Mouse (Mus musculus): ENCODE results near the gene Pth2. TPM values are rescaled to one million over a fixed set of nuclear protein-coding genes. Genes with fewer than 3 reads are reported as not detected.
A peak's percentile ranks its signal among the peaks of the same experiment; 100 is the strongest.

Pth2 gene
- total and polyA plus RNA-seq, 2 experiments from 2014 or later = not detected

DNA sequence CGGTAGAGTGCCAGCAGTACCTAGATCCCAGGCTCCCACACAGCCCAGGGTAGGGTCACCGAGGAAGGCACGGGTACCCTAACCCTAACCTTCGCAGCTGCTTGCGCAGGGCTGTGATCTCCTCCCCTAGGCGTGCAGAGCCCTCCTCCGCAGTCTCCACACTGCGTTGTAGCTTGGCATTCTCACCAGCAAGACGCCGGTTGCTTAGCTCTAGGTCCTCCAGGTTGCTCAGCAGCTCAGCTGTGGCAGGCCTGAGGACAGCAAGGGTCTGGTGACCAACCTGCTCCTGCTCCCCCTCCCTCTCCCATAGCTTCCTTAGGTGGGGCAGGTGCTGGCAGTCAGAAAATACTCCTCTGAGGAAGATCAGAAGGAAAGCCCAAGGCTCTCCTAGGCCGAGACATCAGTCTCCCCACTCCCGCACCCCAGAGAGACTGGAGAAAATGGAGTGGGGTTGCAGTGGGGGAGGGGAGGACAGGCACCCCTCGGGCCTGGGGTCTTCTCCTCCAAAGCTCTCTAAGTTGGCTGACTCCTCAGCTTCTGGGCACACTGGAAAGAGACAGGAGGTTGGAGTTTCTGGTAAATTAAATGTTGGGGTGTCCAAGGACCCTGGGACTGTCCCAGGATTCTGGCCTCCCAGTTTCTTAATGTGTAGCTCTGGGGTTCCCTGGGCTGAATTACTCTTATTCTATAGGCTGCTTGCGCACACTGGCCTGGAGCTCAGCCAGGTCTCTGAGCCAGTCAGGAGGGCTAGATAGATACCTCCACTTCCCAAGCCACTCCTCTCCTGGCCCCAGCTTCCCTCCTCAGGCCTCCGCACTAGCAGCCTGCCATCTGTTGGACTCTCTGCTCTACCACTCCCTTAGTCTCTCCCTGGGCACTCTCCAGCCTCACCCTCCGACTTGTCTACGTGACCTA is 13.3 kb downstream of the Pth2 start:
- TF ChIP-seq EP300 (IDR thresholded peaks at IDR 0.05; ENCODE audit: low read depth) (no peak), CTCF (IDR thresholded peaks at IDR 0.05; ENCODE audit: low read depth) (no peak)
- no peak for ATAC-seq (ENCODE audit: insufficient read depth, low read depth)

DNA sequence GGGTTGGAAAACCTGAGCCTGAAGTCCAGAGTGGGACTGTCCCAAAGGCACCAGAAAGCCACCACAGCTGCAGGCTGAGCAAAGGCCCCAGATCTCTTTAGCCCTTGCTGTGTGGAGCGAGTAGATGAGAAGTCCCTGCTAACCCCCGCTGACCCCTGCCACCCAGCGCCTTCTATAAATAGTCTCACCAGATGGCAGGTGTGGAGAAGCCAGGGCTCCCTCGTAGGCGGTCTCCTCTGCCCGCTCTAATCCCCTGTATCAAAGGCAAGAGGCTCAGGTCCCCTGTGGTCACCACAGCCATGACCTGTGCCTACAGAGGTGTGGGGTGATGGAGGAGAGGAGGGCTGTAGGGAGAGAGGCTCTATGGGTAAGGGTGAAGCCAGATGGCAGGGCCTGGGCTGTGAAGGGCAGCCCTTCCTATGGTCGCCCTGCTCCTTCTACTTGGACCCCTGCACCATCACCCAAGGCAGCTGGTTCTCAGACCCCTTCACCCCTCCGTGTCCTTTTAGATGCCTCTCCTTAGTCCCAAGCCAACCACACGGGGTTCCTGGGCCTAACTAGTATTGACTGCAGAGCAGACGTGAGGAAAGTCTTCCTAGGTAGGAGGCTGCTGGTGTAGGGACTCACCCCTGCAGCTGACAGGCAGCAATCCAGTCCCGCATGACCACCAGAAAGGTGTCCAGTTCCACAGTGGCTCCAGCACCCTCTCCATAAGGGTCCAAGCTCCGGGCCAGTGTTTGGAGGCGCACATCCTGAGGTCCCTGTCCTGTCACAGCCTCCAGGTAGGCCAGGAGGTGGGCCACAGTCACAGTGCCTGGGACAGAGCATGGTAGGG is 14.8 kb downstream of the Pth2 start:
- H3K9ac ChIP-seq (replicated peaks; ENCODE audit: low read depth, low read length) = no peak overlapping the region
- peaks cover 4% of the 10 kb centered on the region; the same call in 1 of the 2 replicates for H3K27me3 ChIP-seq (ENCODE audit: control insufficient read depth, insufficient read depth, low read length)
- TF ChIP-seq EP300 (IDR thresholded peaks at IDR 0.05; ENCODE audit: low read depth) = no peak
- no peak for TF ChIP-seq CTCF (IDR thresholded peaks at IDR 0.05; ENCODE audit: low read depth)
- no peak overlapping the region for H3K4me2 ChIP-seq (ENCODE audit: low read depth, low read length)
- no peak overlapping the region for H3K27ac ChIP-seq (ENCODE audit: low read depth)
- no peak for ATAC-seq (ENCODE audit: insufficient read depth, low read depth)
- WGBS = 50% methylated on average over 13 of the region's 13 CpGs
- no peak for DNase-seq (ENCODE audit: low spot score)
- no peaks in the 10 kb centered on the region for H3K9me3 ChIP-seq (replicated peaks; ENCODE audit: control insufficient read depth, low read length)
- peaks cover 7% of the 10 kb centered on the region; the same call in 1 of the 2 replicates for H3K4me1 ChIP-seq (ENCODE audit: control insufficient read depth, insufficient read depth)
- no peak overlapping the region for H3K4me3 ChIP-seq (ENCODE audit: low read depth, low read length)
- H3K36me3 ChIP-seq (replicated peaks; ENCODE audit: control insufficient read depth, insufficient read depth, low read length) = no peaks in the 10 kb centered on the region

More for the DNA sequence above, 13.3 kb downstream of the Pth2 start:
- Histone ChIP-seq H3K9me3 (replicated peaks; ENCODE audit: control insufficient read depth, low read length) (no peaks in the 10 kb centered on the region), H3K36me3 (replicated peaks; ENCODE audit: control insufficient read depth, insufficient read depth, low read length) (no peaks in the 10 kb centered on the region), H3K4me3 (ENCODE audit: low read depth, low read length) (no peak overlapping the region), H3K27me3 (ENCODE audit: control insufficient read depth, insufficient read depth, low read length) (peaks cover 12% of the 10 kb centered on the region; the same call in 1 of the 2 replicates), H3K4me1 (ENCODE audit: control insufficient read depth, insufficient read depth) (peaks cover 7% of the 10 kb centered on the region; the same call in 1 of the 2 replicates), H3K9ac (replicated peaks; ENCODE audit: low read depth, low read length) (no peak overlapping the region), H3K4me2 (ENCODE audit: low read depth, low read length) (no peak overlapping the region), H3K27ac (ENCODE audit: low read depth) (no peak overlapping the region)
- 76% methylated on average over 17 of the region's 17 CpGs for WGBS
- no peak for DNase-seq (ENCODE audit: low spot score)

DNA sequence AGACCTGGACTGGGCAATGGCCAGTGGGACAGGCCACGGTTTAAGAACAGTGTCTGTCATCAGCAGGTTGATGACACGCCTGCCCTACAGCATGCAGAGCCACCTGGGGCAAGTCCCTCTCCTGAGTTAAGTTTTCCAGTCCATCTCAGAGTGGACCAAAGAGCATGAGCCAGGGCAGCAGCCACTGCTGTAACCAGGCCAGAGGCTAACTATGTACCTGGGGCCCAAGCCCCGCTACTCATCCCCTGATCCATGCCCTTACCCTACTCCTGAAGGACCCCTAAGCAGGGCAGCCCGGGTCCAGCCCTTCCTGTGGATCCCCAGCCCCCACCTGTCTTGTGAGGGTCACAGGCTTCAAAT is 15.4 kb downstream of the Pth2 start:
- Histone ChIP-seq H3K4me1 (ENCODE audit: control insufficient read depth, insufficient read depth) (peaks cover 7% of the 10 kb centered on the region; the same call in 1 of the 2 replicates), H3K4me3 (ENCODE audit: low read depth, low read length) (no peak overlapping the region), H3K9me3 (replicated peaks; ENCODE audit: control insufficient read depth, low read length) (no peaks in the 10 kb centered on the region), H3K27me3 (ENCODE audit: control insufficient read depth, insufficient read depth, low read length) (peaks cover 4% of the 10 kb centered on the region; the same call in 1 of the 2 replicates), H3K36me3 (replicated peaks; ENCODE audit: control insufficient read depth, insufficient read depth, low read length) (no peaks in the 10 kb centered on the region), H3K9ac (replicated peaks; ENCODE audit: low read depth, low read length) (no peak overlapping the region), H3K4me2 (ENCODE audit: low read depth, low read length) (no peak overlapping the region), H3K27ac (ENCODE audit: low read depth) (no peak overlapping the region)
- no peak for DNase-seq (ENCODE audit: low spot score)
- 81% methylated on average over 4 of the region's 4 CpGs for WGBS
- no peak for ATAC-seq (ENCODE audit: insufficient read depth, low read depth)
- no peak for TF ChIP-seq CTCF (IDR thresholded peaks at IDR 0.05; ENCODE audit: low read depth)
- TF ChIP-seq EP300 (IDR thresholded peaks at IDR 0.05; ENCODE audit: low read depth) = no peak

DNA sequence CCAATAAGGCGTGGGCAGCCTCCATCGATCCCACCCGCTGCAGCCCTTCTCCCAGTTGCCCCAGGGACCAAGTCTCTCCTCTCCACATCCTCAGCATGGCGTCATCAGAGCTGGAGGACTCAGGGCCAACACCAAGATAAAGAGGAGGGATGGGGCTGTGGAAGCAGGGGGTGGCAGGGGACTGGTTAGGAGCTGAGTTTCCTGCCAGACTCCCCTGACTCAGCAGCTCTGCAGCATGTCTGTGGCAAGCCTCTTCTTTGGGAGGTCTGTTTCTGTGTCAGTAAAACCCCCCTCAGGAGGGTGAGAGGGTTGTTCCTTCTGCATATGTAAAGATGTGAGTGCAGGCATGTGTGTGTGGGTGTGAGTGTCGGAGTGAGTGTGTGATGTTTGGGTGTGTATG is 16.2 kb downstream of the Pth2 start:
- H3K9ac ChIP-seq (replicated peaks; ENCODE audit: low read depth, low read length) = no peak overlapping the region
- H3K9me3 ChIP-seq (replicated peaks; ENCODE audit: control insufficient read depth, low read length) = no peaks in the 10 kb centered on the region
- H3K27ac ChIP-seq (ENCODE audit: low read depth) = no peak overlapping the region
- peaks cover 7% of the 10 kb centered on the region; the same call in 1 of the 2 replicates for H3K4me1 ChIP-seq (ENCODE audit: control insufficient read depth, insufficient read depth)
- TF ChIP-seq EP300 (IDR thresholded peaks at IDR 0.05; ENCODE audit: low read depth) (no peak), CTCF (IDR thresholded peaks at IDR 0.05; ENCODE audit: low read depth) (no peak)
- WGBS = 71% methylated on average over 5 of the region's 5 CpGs
- no peak overlapping the region for H3K4me3 ChIP-seq (ENCODE audit: low read depth, low read length)
- H3K27me3 ChIP-seq (ENCODE audit: control insufficient read depth, insufficient read depth, low read length) = peaks cover 4% of the 10 kb centered on the region; the same call in 1 of the 2 replicates
- DNase-seq (ENCODE audit: low spot score) = no peak
- H3K36me3 ChIP-seq (replicated peaks; ENCODE audit: control insufficient read depth, insufficient read depth, low read length) = no peaks in the 10 kb centered on the region
- H3K4me2 ChIP-seq (ENCODE audit: low read depth, low read length) = no peak overlapping the region
- no peak for ATAC-seq (ENCODE audit: insufficient read depth, low read depth)

DNA sequence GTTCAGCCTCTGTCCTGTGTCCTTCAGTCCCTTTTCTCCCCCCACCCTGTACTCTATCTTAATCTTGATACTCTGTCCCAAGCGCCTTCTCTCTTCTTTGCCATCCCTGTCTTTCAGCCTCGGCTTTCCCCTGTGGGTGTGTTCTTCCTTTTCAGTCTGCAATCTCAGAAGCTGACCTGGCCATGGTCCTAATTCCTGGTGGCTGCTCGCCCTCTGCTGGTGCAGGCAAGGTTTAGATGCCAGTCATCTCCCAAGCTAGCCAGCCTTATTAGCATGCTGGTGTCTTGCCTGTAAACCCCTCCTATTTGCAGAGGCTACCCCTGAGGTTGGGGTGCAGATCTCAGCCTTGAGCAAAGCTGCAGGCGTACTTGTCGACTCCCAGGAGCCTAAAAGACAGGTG is 17.6 kb downstream of the Pth2 start:
- peaks cover 4% of the 10 kb centered on the region; the same call in 1 of the 2 replicates for H3K27me3 ChIP-seq (ENCODE audit: control insufficient read depth, insufficient read depth, low read length)
- ATAC-seq (ENCODE audit: insufficient read depth, low read depth) = no peak; the same call in 1 of the 2 replicates
- no peak overlapping the region for H3K27ac ChIP-seq (ENCODE audit: low read depth)
- WGBS = 5% methylated on average over 5 of the region's 5 CpGs
- no peak overlapping the region for H3K9ac ChIP-seq (replicated peaks; ENCODE audit: low read depth, low read length)
- no peak overlapping the region for H3K4me3 ChIP-seq (ENCODE audit: low read depth, low read length)
- peak; percentile 74 for DNase-seq (ENCODE audit: low spot score)
- no peak for TF ChIP-seq EP300 (IDR thresholded peaks at IDR 0.05; ENCODE audit: low read depth)
- TF ChIP-seq CTCF (IDR thresholded peaks at IDR 0.05; ENCODE audit: low read depth) = peak; percentile 96
- no peaks in the 10 kb centered on the region for H3K36me3 ChIP-seq (replicated peaks; ENCODE audit: control insufficient read depth, insufficient read depth, low read length)
- peaks cover 7% of the 10 kb centered on the region; the same call in 1 of the 2 replicates for H3K4me1 ChIP-seq (ENCODE audit: control insufficient read depth, insufficient read depth)
- H3K4me2 ChIP-seq (ENCODE audit: low read depth, low read length) = no peak overlapping the region
- no peaks in the 10 kb centered on the region for H3K9me3 ChIP-seq (replicated peaks; ENCODE audit: control insufficient read depth, low read length)

Data from heart, postnatal 0 days (tissue).